Mouse (Mus musculus): Measurements from ENCODE around the gene Padi4. TPM values are rescaled to one million over a fixed set of nuclear protein-coding genes. Genes with fewer than 3 reads are reported as not detected.
A peak's percentile ranks its signal among the peaks of the same experiment; 100 is the strongest.

Padi4 gene
- polyA plus RNA-seq, 1 experiment: 6.3 TPM

DNA sequence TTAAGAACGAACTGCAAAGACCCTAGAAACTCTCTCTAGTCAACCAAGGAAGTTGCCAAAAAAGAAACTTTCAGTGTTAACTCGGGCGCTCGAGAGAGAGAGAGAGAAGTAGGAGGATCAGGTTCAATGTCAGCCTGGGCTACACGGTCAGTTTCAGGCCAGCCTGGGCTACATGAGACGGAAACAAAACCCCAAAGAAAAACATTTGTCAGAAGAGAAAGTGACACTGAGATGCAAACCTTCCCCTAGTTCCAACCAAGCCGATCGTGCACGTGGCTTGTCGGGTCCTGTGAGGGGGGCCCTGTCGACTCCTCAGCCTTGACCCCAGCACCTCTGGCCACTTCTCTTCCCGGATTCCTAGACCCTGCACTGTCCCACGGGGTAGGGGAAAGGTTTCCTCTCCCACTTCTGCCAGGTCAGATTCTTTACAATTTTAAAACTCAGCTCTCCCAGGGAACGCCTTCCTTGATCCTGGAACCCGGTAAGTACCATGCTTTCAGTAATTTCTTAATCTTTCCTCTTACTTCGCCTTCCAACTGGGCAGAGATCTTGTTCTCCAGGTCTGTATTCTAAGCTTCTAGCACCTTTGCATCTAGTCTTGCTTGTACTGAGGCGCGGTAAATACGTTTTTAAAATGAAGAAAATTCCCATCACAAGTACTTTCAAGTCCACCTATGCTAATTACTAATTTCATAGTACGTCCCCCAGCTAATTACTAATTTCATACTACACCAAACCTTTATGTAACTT is 73.6 kb downstream of the Padi4 start, which contains the start of gene Rcc2:
TSS of gene Rcc2 (plus strand) at position 273 of the 750 bp plus-strand sequence.
- TF ChIP-seq CTCF (IDR thresholded peaks at IDR 0.05; ENCODE audit: low read depth, low read length) (no peak), POLR2A (IDR thresholded peaks at IDR 0.05; ENCODE audit: borderline replicate concordance, low read depth, low read length) (no peak)
- peaks cover 6% of the 10 kb centered on the region for H3K4me1 ChIP-seq (ENCODE audit: control insufficient read depth, insufficient read depth, low read length)

DNA sequence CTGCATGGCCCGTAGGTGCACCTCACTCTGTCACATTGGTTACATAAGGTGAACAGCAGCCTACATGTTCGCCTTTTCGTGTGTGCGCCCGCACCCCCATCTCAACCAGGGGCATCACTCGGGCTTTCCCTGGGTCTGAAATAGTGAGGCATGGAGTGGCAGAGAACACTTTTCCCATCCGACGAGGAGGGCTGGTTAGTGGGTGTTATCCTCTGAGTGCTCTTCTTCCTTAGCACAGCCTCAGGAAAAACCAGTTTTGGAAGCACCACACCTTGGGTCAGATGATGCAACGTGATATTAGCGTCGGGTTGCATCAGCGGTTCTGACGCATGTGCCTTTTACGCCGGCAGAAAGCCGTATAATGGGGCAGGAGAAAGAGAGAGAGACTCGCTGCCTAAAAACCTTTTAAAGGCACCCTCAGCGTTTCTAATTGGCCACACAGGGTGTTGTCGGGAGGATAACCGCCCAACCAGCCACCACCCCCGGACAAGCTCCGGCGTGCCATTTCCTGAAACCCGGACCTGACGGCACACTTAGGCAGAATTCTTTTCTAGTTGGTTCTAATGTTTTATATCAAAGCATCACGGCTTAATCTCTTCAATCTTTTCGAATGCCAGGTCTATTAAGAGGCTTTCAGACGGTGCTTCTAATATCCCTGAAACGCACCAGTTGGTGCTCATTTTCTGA is 74.5 kb downstream of the Padi4 start:
- Histone ChIP-seq H3K27ac (ENCODE audit: insufficient read depth, low read depth, low read length) (peak overlapping the region; percentile 98), H3K4me3 (ENCODE audit: insufficient read depth, low read length) (peak overlapping the region; percentile 87), H3K4me1 (ENCODE audit: control insufficient read depth, insufficient read depth, low read length) (peaks cover 6% of the 10 kb centered on the region)
- TF ChIP-seq POLR2A (IDR thresholded peaks at IDR 0.05; ENCODE audit: borderline replicate concordance, low read depth, low read length) (peak; percentile 32; the same call in 1 of the 2 replicates), CTCF (IDR thresholded peaks at IDR 0.05; ENCODE audit: low read depth, low read length) (no peak)

More for the DNA sequence above, 73.6 kb downstream of the Padi4 start, which contains the start of gene Rcc2:
- Histone ChIP-seq H3K4me3 (ENCODE audit: insufficient read depth, low read length) (peak within 1 kb of the TSS; percentile 87), H3K27ac (ENCODE audit: insufficient read depth, low read depth, low read length) (peak within 1 kb of the TSS; percentile 98)

Other genes starting within 250 kb of the Padi4 start
- gene Arhgef10l, start 108.2 kb downstream of the Padi4 start, polyA plus RNA-seq (2012; ENCODE audit: insufficient read depth, insufficient read length, missing spikeins): 71.0 and 85.4 TPM in 2 replicates
- 57.1 and 63.4 TPM in 2 replicates for gene Rcc2, start 73.7 kb downstream of the Padi4 start, polyA plus RNA-seq (2012; ENCODE audit: insufficient read depth, insufficient read length, missing spikeins)
- not detected in 2 replicates for gene Padi6, start 31.6 kb downstream of the Padi4 start, polyA plus RNA-seq (2012; ENCODE audit: insufficient read depth, insufficient read length, missing spikeins)
- gene Padi3, start 36.4 kb upstream of the Padi4 start, polyA plus RNA-seq (2012; ENCODE audit: insufficient read depth, insufficient read length, missing spikeins): 0.25 and 0.47 TPM in 2 replicates
- not detected in 2 replicates for gene Padi1, start 71.5 kb upstream of the Padi4 start, polyA plus RNA-seq (2012; ENCODE audit: insufficient read depth, insufficient read length, missing spikeins)
- gene Padi2, start 132.1 kb upstream of the Padi4 start, polyA plus RNA-seq (2012; ENCODE audit: insufficient read depth, insufficient read length, missing spikeins): 11.0 and 12.2 TPM in 2 replicates
- gene Sdhb, start 187.0 kb upstream of the Padi4 start, polyA plus RNA-seq (2012; ENCODE audit: insufficient read depth, insufficient read length, missing spikeins): 145 and 163 TPM in 2 replicates
- 203 and 230 TPM in 2 replicates for gene Atp13a2, start 212.6 kb upstream of the Padi4 start, polyA plus RNA-seq (2012; ENCODE audit: insufficient read depth, insufficient read length, missing spikeins)
- gene Mfap2, start 236.2 kb upstream of the Padi4 start, polyA plus RNA-seq (2012; ENCODE audit: insufficient read depth, insufficient read length, missing spikeins): not detected in 2 replicates